Mouse (Mus musculus) embryonic facial prominence, embryonic 13.5 days (tissue): ENCODE data around the gene Lamtor4. TPM values are rescaled to one million over a fixed set of nuclear protein-coding genes. Genes with fewer than 3 reads are reported as not detected.
"Not testable (repeated sequence)": the region's sequence is repeated elsewhere in the genome, so short reads cannot be mapped to it uniquely, and the experiment has no call there.

Experiments
- ATAC-seq: fragments of 200-750 bp; cut with Nextera tagmentation; 2 replicates; pipeline ENCODE4 v1.8.0; 2017; ENCODE audit warnings: low read depth; ENCODE audit not compliant: insufficient number of reproducible peaks, insufficient read depth, low FRiP score, low TSS enrichment
- H3K27ac ChIP-seq: fragments of 300-500 bp; sonication (generic); 2 replicates; pipeline ENCODE4 v1.5.1; 2015; ENCODE audit warnings: moderate library complexity, mild to moderate bottlenecking, inconsistent platforms
- H3K27me3 ChIP-seq: fragments of 300-500 bp; sonication (generic); 2 replicates; pipeline ENCODE4 v1.6.1; 2015; ENCODE audit warnings: mild to moderate bottlenecking, inconsistent platforms
- H3K36me3 ChIP-seq: fragments of 300-500 bp; sonication (generic); 2 replicates; pipeline ENCODE4 v1.6.1; 2015; ENCODE audit warnings: mild to moderate bottlenecking, inconsistent platforms
- H3K4me1 ChIP-seq: fragments of 300-500 bp; sonication (generic); 2 replicates; pipeline ENCODE4 v1.6.1; 2015; ENCODE audit warnings: inconsistent platforms
- H3K4me2 ChIP-seq: fragments of 300-500 bp; sonication (generic); 2 replicates; pipeline ENCODE4 v1.6.1; 2015; ENCODE audit warnings: moderate library complexity, mild to moderate bottlenecking, inconsistent platforms
- H3K4me3 ChIP-seq: fragments of 300-500 bp; sonication (generic); 2 replicates; pipeline ENCODE4 v1.5.1; 2015; ENCODE audit warnings: mild to moderate bottlenecking, inconsistent platforms
- H3K9ac ChIP-seq: fragments of 300-500 bp; sonication (generic); 2 replicates; pipeline ENCODE4 v1.6.1; 2015; ENCODE audit warnings: mild to moderate bottlenecking, inconsistent platforms
- H3K9me3 ChIP-seq: fragments of 300-500 bp; sonication (generic); 2 replicates; pipeline ENCODE4 v1.6.1; 2016; ENCODE audit warnings: inconsistent platforms
- WGBS: fragments of 180-500 bp; shearing (Covaris S2); methylation state at CpG from one replicate; pipeline ENCODE4 v1.1.7; 2015; ENCODE audit warnings: mixed read lengths; 5-methylcytosine and 5-hydroxymethylcytosine counted together
- polyA plus RNA-seq: library from polyadenylated mRNA; unstranded; fragments of >200 nt; fragmentation: Nextera tagmentation; extraction: Ambion mirVana; gene quantifications from 2 replicates; pipeline ENCODE4 v1.2.1, GENCODE M21; 2015

Lamtor4 gene
- 61.2 and 63.5 TPM in 2 replicates for polyA plus RNA-seq

DNA sequence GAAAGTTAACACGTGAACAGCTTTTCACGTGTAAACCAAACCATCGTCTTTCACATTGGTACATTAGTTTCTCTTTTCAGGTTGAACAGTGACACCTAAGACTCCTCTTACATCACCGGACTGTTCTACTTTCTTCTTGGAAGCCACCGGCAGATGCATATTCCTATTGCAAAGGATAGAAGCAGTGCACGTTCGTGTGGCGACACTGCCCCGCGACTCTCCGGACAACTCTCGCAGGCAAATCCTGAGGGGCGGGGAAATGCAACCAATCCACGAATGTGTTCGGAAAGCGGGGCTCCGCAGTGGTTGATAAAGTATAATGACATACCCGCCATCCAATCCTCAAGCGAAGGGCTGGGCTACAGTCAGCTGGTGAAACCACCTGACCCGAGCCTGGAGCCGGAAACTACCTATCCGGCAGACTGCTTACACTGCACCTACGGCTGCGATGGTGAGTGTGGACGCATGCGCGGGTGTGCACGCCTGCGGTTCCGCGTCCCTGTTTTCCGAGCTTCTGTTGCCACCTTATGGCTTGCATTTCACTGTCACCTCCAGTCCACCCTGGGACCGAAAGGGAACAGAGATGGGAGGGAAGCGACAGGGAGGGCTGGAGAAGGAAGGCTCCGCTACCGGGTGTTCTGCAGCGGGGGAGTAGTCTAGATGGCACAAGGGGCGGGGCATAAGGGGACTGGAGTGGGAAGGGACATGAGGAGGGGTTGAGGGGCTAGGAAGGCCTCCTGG is at the start of gene Lamtor4:
TSS of gene Lamtor4 (plus strand) at position 130 of the 741 bp plus-strand sequence.
- Histone ChIP-seq H3K4me2 (peak within 1 kb of the TSS; percentile 76), H3K9me3 (no peaks in the 10 kb centered on the region), H3K4me1 (peaks cover 16% of the 10 kb centered on the region), H3K27ac (peak within 1 kb of the TSS; percentile 58), H3K4me3 (peak within 1 kb of the TSS; percentile 51), H3K9ac (peak within 1 kb of the TSS; percentile 74), H3K27me3 (no peaks in the 10 kb centered on the region), H3K36me3 (peaks cover 26% of the 10 kb centered on the region)
- peak; percentile 98 for ATAC-seq
- WGBS = under 1% methylated on average over 38 of the region's 38 CpGs

DNA sequence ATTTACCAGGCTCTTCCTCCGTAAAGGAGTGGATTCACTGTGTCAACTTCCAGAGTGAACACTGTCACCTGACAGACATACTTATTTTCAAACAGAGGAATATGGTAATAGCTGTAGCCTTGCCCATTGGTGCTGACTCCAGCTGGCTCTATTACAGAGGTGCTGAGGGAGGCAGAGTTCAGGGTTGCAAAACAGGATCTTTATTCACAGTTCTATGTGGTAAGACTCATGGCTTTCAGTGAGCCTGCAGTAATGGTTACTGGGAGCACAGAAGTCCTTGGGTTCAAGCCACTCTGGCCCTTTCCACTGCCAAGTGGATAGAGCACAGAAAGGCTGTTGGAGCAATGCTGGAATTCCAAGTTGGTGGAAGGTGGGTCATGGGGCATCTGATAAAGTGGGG is 48.0 kb upstream of the Lamtor4 start:
- no peak for ATAC-seq
- Histone ChIP-seq H3K27me3 (no peaks in the 10 kb centered on the region), H3K36me3 (no peaks in the 10 kb centered on the region), H3K27ac (no peak overlapping the region), H3K9ac (no peak overlapping the region), H3K4me3 (no peak overlapping the region), H3K4me2 (no peak overlapping the region), H3K9me3 (peaks cover 7% of the 10 kb centered on the region; the same call in 1 of the 2 replicates), H3K4me1 (no peaks in the 10 kb centered on the region)
- WGBS = 80% methylated on average over 1 of the region's 1 CpGs

DNA sequence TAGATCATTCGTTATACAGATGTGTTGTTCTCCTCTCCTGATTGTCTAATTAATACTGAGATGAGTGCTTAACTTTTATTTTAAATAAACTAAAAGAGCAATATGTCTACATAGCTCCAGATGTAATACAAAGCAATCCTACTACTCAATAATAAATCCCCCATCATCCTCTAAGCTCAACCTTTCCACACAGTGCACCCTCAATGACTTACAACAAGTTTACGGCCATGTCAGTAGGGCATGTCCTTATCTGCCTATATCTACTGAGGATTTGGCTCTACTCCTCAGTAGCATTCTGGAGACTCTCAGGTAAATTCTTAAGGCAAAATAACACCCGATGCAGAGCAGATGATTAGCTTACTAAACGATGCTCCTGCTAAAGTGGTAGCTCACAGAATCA is 47.4 kb upstream of the Lamtor4 start:
- Histone ChIP-seq H3K4me1 (no peaks in the 10 kb centered on the region), H3K4me3 (no peak overlapping the region), H3K27ac (no peak overlapping the region), H3K9ac (no peak overlapping the region), H3K4me2 (no peak overlapping the region), H3K36me3 (no peaks in the 10 kb centered on the region), H3K27me3 (no peaks in the 10 kb centered on the region), H3K9me3 (peaks cover 7% of the 10 kb centered on the region; the same call in 1 of the 2 replicates)
- WGBS = 83% methylated on average over 4 of the region's 4 CpGs
- ATAC-seq = no peak

DNA sequence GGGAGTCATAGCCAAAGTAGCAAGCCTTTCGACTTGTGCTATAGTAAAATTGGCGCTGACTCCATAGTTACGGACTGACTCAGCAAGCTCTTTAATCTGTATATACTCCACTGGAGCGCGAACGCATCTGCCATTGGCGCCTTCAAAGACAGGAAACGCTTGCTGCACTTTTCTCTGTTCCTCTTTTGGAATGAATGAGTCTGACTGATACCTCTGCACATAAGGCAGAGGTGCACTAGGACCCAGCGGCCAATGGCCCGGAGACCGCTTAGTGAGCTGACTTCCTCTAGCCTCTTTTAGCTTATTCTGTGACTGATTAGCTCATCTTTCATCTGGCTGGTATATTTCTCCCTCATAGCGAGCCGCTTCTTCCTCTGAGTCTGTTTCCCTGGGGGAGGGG is 38.6 kb upstream of the Lamtor4 start:
- H3K36me3 ChIP-seq, ATAC-seq, H3K4me3 ChIP-seq, H3K4me2 ChIP-seq, H3K4me1 ChIP-seq, H3K27ac ChIP-seq, H3K9ac ChIP-seq, H3K27me3 ChIP-seq: not testable (repeated sequence)
- H3K9me3 ChIP-seq = peaks cover 31% of the 10 kb centered on the region
- WGBS = 91% methylated on average over 13 of the region's 13 CpGs

DNA sequence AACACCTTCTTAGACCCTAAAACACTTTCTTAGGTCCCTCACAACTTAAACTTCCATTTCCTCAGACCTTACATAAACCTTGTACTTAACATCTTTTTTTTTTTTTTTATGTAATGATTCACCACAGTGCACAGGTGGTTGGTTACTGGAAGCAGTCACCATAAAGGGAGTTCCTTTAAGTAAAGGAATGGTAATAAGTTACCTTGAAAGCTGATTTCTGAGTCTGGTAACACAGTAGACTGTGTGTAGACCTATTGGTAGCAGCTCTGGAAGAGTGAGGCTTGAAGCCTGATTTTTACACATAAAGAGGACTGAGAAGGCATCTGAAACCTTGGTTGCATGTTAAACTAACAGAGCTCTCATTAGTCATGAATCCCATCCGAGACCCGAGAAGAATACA is 35.4 kb upstream of the Lamtor4 start:
- Histone ChIP-seq H3K27me3 (no peaks in the 10 kb centered on the region), H3K27ac (no peak overlapping the region), H3K4me2 (no peak overlapping the region), H3K9ac (no peak overlapping the region), H3K4me3 (no peak overlapping the region), H3K36me3 (no peaks in the 10 kb centered on the region), H3K9me3 (peaks cover 18% of the 10 kb centered on the region), H3K4me1 (no peaks in the 10 kb centered on the region)
- ATAC-seq = no peak
- WGBS = 78% methylated on average over 2 of the region's 2 CpGs

DNA sequence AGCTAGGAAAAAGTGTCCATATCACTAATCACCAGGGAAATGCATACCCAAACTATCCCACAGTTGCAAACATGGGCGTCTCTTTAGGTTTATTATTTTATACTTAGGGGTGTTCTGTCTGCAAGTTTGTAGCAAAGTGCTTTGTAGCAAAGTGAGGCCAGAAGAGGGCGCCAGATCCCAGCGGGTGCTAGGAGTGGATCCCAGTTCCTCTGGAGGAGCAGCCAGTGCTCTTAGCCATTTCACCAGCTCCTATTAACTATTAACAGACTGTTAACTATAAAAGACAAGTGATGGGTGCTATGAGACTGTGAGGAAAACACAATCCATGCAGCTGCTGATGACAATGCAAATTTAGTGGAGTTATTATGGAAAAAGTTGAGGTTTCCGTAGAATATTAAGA is 33.2 kb upstream of the Lamtor4 start:
- WGBS = 22% methylated on average over 4 of the region's 4 CpGs
- Histone ChIP-seq H3K4me3 (no peak overlapping the region), H3K9ac (no peak overlapping the region), H3K27ac (no peak overlapping the region), H3K9me3 (0 out of 2 replicates have a peak, but pooled peaks cover 4% of the 10 kb centered on the region), H3K4me2 (no peak overlapping the region), H3K36me3 (no peaks in the 10 kb centered on the region), H3K4me1 (no peaks in the 10 kb centered on the region), H3K27me3 (no peaks in the 10 kb centered on the region)
- no peak for ATAC-seq

DNA sequence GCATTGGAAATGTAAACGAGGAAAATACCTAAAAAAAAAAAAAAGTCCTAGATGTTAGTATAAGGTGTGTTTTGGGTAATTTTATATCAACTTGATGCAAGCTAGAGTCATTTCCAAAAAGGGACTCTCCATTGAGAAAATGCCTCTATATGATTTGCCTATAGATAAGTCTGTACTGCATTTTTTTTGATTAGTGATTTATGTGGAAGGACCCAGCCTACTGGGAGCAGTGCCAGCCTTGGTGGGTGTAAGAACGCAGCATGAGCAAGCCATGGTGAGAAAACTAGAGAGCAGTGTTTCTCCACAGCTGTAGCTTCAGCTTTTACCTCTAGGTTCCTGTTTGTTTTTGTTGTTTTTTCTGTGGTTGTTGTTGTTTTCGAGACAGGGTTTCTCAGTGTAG is 32.0 kb upstream of the Lamtor4 start:
- H3K9ac ChIP-seq = no peak overlapping the region
- no peak overlapping the region for H3K4me3 ChIP-seq
- no peaks in the 10 kb centered on the region for H3K4me1 ChIP-seq
- 53% methylated on average over 3 of the region's 3 CpGs for WGBS
- ATAC-seq = no peak
- H3K4me2 ChIP-seq = no peak overlapping the region
- no peaks in the 10 kb centered on the region for H3K27me3 ChIP-seq
- no peaks in the 10 kb centered on the region for H3K9me3 ChIP-seq
- H3K27ac ChIP-seq = no peak overlapping the region
- no peaks in the 10 kb centered on the region for H3K36me3 ChIP-seq

DNA sequence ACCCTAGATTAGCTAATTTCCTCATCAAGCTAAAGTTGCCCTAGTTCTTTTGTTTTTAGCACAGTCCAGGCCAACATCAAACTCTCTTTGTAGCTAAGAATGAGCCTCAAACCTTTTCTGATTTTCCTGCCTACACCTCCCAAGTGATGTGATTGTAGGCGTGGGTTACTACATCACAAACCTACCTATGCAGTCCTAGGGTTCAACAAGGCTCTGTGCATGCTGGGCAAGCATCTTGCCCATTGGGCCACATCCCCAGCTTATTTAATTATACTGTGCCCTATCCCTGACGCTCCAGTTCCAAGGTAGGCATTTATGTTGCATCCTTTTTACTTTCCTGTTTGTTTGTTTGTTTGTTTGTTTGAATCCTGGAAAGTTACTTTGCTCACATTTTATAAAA is 29.6 kb upstream of the Lamtor4 start, which contains the start of gene Nxpe5:
TSS of gene Nxpe5 (plus strand) at position 199 of the 400 bp plus-strand sequence.
- ATAC-seq = no peak
- no peaks in the 10 kb centered on the region for H3K9me3 ChIP-seq
- H3K4me2 ChIP-seq = no peak within 1 kb of the TSS
- H3K27me3 ChIP-seq = no peaks in the 10 kb centered on the region
- no peaks in the 10 kb centered on the region for H3K36me3 ChIP-seq
- no peaks in the 10 kb centered on the region for H3K4me1 ChIP-seq
- 56% methylated on average over 2 of the region's 2 CpGs for WGBS
- H3K9ac ChIP-seq = no peak within 1 kb of the TSS
- no peak within 1 kb of the TSS for H3K4me3 ChIP-seq
- no peak within 1 kb of the TSS for H3K27ac ChIP-seq

DNA sequence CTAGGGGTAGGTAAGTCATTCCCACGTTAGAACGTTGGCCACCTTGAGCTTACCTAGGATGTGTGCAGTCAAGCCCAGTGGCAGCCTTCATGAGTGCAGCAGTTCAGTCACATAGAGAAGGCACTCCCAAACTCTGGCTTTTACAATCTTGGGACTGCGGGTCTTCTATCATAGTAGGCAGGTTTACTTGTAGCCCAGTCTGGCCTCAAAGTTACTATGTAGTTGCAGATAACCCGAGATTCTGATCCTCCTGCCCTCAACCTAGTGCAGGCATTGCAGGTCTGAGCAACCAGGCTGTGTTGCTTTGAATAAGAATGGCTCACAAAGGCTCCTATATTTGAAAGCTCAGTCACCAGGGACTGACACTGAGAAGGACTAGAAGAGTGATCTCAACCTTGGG is 28.8 kb upstream of the Lamtor4 start:
- no peak overlapping the region for H3K27ac ChIP-seq
- H3K4me2 ChIP-seq = no peak overlapping the region
- 77% methylated on average over 4 of the region's 4 CpGs for WGBS
- no peak for ATAC-seq
- no peaks in the 10 kb centered on the region for H3K4me1 ChIP-seq
- H3K9me3 ChIP-seq = no peaks in the 10 kb centered on the region
- H3K27me3 ChIP-seq = no peaks in the 10 kb centered on the region
- no peaks in the 10 kb centered on the region for H3K36me3 ChIP-seq
- no peak overlapping the region for H3K9ac ChIP-seq
- no peak overlapping the region for H3K4me3 ChIP-seq

DNA sequence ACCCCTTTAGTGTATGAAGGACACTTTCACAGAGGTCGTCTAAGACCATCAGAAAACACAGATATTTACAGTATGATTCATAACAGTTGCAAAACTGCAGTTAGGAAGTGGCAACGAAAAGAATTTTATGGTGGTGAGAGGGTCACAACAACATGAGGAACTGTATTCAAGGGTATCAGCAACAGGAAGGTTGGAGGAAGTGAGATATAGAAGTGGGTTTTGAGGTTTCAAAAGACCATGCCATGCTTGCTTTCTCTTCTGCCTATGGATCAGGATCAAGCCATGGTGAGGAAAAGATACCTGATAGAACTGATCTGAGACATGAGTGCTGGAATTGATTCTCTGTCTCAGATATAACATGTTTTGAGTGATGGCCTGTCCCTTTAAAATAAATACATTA is 27.9 kb upstream of the Lamtor4 start:
- no peaks in the 10 kb centered on the region for H3K4me1 ChIP-seq
- no peak overlapping the region for H3K9ac ChIP-seq
- no peak overlapping the region for H3K4me3 ChIP-seq
- no peak overlapping the region for H3K4me2 ChIP-seq
- 67% methylated on average over 2 of the region's 2 CpGs for WGBS
- H3K36me3 ChIP-seq = no peaks in the 10 kb centered on the region
- no peak for ATAC-seq
- no peak overlapping the region for H3K27ac ChIP-seq
- H3K27me3 ChIP-seq = no peaks in the 10 kb centered on the region
- H3K9me3 ChIP-seq = no peaks in the 10 kb centered on the region

DNA sequence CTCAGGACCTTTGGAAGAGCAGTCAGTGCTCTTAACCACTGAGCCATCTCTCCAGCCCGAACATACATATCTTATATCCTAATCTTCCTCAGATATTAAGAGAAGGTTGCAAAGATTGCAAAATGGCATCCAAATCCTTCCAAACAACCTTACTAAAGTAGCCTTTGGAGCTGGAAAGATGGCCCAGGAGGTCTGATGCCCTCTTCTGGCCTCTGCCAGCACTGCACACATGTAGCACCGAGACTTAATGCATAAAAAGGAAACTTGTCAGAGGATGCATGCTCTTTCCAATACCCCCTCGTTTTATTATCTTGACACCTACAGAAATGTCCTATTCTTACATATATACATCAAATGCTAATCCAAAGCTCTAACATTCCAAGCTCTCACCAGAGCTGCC is 27.3 kb upstream of the Lamtor4 start:
- WGBS = 52% methylated on average over 3 of the region's 3 CpGs
- Histone ChIP-seq H3K9me3 (no peaks in the 10 kb centered on the region), H3K36me3 (no peaks in the 10 kb centered on the region), H3K4me3 (no peak overlapping the region), H3K27ac (no peak overlapping the region), H3K9ac (no peak overlapping the region), H3K4me2 (no peak overlapping the region), H3K27me3 (no peaks in the 10 kb centered on the region), H3K4me1 (no peaks in the 10 kb centered on the region)
- no peak for ATAC-seq

DNA sequence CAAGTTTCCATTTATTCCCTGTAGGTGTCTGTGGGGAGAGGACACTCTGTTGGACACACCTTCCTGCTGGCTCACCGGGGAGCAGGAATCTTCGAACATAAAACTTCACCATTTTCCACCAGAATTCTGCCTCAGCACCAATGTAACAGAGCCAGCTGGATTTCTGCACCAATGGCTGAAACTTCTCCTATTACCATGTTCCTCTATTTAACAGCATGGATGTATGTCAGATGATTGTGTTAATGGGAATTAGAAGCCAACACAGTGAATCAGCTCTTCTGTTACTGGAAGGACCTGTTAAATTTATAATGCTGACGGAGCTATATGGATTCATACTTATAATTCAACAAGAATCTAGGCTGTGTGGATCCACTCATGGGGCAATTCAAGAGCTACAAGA is 25.8 kb upstream of the Lamtor4 start:
- Histone ChIP-seq H3K9ac (no peak overlapping the region), H3K9me3 (no peaks in the 10 kb centered on the region), H3K4me2 (no peak overlapping the region), H3K4me3 (no peak overlapping the region), H3K27me3 (no peaks in the 10 kb centered on the region), H3K36me3 (no peaks in the 10 kb centered on the region), H3K4me1 (no peaks in the 10 kb centered on the region), H3K27ac (no peak overlapping the region)
- ATAC-seq = no peak
- WGBS = 86% methylated on average over 3 of the region's 3 CpGs
